Mouse (Mus musculus): Measurements from ENCODE around the gene Slc30a2. TPM values are rescaled to one million over a fixed set of nuclear protein-coding genes. Genes with fewer than 3 reads are reported as not detected.

The Slc30a2 gene
- polyA plus RNA-seq, 1 experiment from 2014 or later = 0.25 TPM

- Histone ChIP-seq H3K4me1 (ENCODE audit: control insufficient read depth, insufficient read depth, low read depth, low read length) (no peaks in the 10 kb centered on the region), H3K4me3 (ENCODE audit: low read length) (no peak overlapping the region), H3K36me3 (ENCODE audit: control insufficient read depth, insufficient read depth, low read length) (no peaks in the 10 kb centered on the region), H3K9me3 (ENCODE audit: control insufficient read depth, low read length) (no peaks in the 10 kb centered on the region), H3K9ac (ENCODE audit: low read depth, low read length) (no peak overlapping the region), H3K27me3 (replicated peaks; ENCODE audit: control insufficient read depth, insufficient read depth, low read length) (peaks cover 1% of the 10 kb centered on the region; the same call in 1 of the 2 replicates), H3K27ac (ENCODE audit: low read depth, low read length) (no peak overlapping the region), H3K4me2 (ENCODE audit: low read length) (no peak overlapping the region)
- 26% methylated on average over 9 of the region's 9 CpGs for WGBS
- ATAC-seq = no peak
Measured at GRCm38 (mm10) chr4:134362586-134362985, 19.6 kb downstream of the Slc30a2 start.

- no peak overlapping the region for H3K4me3 ChIP-seq (ENCODE audit: low read length)
- H3K4me1 ChIP-seq (ENCODE audit: control insufficient read depth, insufficient read depth, low read depth, low read length) = no peaks in the 10 kb centered on the region
- H3K4me2 ChIP-seq (ENCODE audit: low read length) = no peak overlapping the region
- ATAC-seq = no peak
- H3K36me3 ChIP-seq (ENCODE audit: control insufficient read depth, insufficient read depth, low read length) = no peaks in the 10 kb centered on the region
- H3K27me3 ChIP-seq (replicated peaks; ENCODE audit: control insufficient read depth, insufficient read depth, low read length) = peaks cover 15% of the 10 kb centered on the region
- no peak overlapping the region for H3K9ac ChIP-seq (ENCODE audit: low read depth, low read length)
- no peaks in the 10 kb centered on the region for H3K9me3 ChIP-seq (ENCODE audit: control insufficient read depth, low read length)
- no peak overlapping the region for H3K27ac ChIP-seq (ENCODE audit: low read depth, low read length)
- WGBS = 37% methylated on average over 5 of the region's 5 CpGs
Measured at GRCm38 (mm10) chr4:134365280-134365679, 22.3 kb downstream of the Slc30a2 start.

GRCm38 (mm10) chr4:134370649-134371221 lies 27.8 kb downstream of the Slc30a2 start:
- Histone ChIP-seq H3K4me1 (ENCODE audit: control insufficient read depth, insufficient read depth, low read depth, low read length) (peaks cover 19% of the 10 kb centered on the region), H3K9me3 (ENCODE audit: control insufficient read depth, low read length) (no peaks in the 10 kb centered on the region), H3K4me2 (ENCODE audit: low read length) (peak overlapping the region; percentile 100), H3K27me3 (replicated peaks; ENCODE audit: control insufficient read depth, insufficient read depth, low read length) (peaks cover 33% of the 10 kb centered on the region), H3K4me3 (ENCODE audit: low read length) (peak overlapping the region; percentile 63), H3K27ac (ENCODE audit: low read depth, low read length) (no peak overlapping the region), H3K9ac (ENCODE audit: low read depth, low read length) (peak overlapping the region; percentile 45), H3K36me3 (ENCODE audit: control insufficient read depth, insufficient read depth, low read length) (no peaks in the 10 kb centered on the region)
- 3% methylated on average over 18 of the region's 18 CpGs for WGBS
- no peak for ATAC-seq

GRCm38 (mm10) chr4:134371316-134371855 lies 28.4 kb downstream of the Slc30a2 start:
- no peaks in the 10 kb centered on the region for H3K9me3 ChIP-seq (ENCODE audit: control insufficient read depth, low read length)
- H3K4me3 ChIP-seq (ENCODE audit: low read length) = peak overlapping the region; percentile 63
- under 1% methylated on average over 17 of the region's 17 CpGs for WGBS
- H3K27ac ChIP-seq (ENCODE audit: low read depth, low read length) = no peak overlapping the region
- peaks cover 19% of the 10 kb centered on the region for H3K4me1 ChIP-seq (ENCODE audit: control insufficient read depth, insufficient read depth, low read depth, low read length)
- H3K27me3 ChIP-seq (replicated peaks; ENCODE audit: control insufficient read depth, insufficient read depth, low read length) = peaks cover 33% of the 10 kb centered on the region
- H3K36me3 ChIP-seq (ENCODE audit: control insufficient read depth, insufficient read depth, low read length) = no peaks in the 10 kb centered on the region
- H3K4me2 ChIP-seq (ENCODE audit: low read length) = peak overlapping the region; percentile 100
- ATAC-seq = no peak
- peak overlapping the region; percentile 45; the same call in 1 of the 2 replicates for H3K9ac ChIP-seq (ENCODE audit: low read depth, low read length)

- Histone ChIP-seq H3K27me3 (replicated peaks; ENCODE audit: control insufficient read depth, insufficient read depth, low read length) (peaks cover 33% of the 10 kb centered on the region), H3K27ac (ENCODE audit: low read depth, low read length) (no peak overlapping the region), H3K9me3 (ENCODE audit: control insufficient read depth, low read length) (no peaks in the 10 kb centered on the region), H3K4me1 (ENCODE audit: control insufficient read depth, insufficient read depth, low read depth, low read length) (peaks cover 19% of the 10 kb centered on the region), H3K4me2 (ENCODE audit: low read length) (peak overlapping the region; percentile 100), H3K4me3 (ENCODE audit: low read length) (peak overlapping the region; percentile 63), H3K36me3 (ENCODE audit: control insufficient read depth, insufficient read depth, low read length) (no peaks in the 10 kb centered on the region), H3K9ac (ENCODE audit: low read depth, low read length) (peak overlapping the region; percentile 69)
- peak; percentile 84 for ATAC-seq
- under 1% methylated on average over 16 of the region's 16 CpGs for WGBS
Measured at GRCm38 (mm10) chr4:134372294-134372747, 29.3 kb downstream of the Slc30a2 start.

- Histone ChIP-seq H3K36me3 (ENCODE audit: control insufficient read depth, insufficient read depth, low read length) (no peaks in the 10 kb centered on the region), H3K9me3 (ENCODE audit: control insufficient read depth, low read length) (no peaks in the 10 kb centered on the region), H3K27ac (ENCODE audit: low read depth, low read length) (no peak overlapping the region), H3K4me1 (ENCODE audit: control insufficient read depth, insufficient read depth, low read depth, low read length) (peaks cover 19% of the 10 kb centered on the region), H3K9ac (ENCODE audit: low read depth, low read length) (no peak overlapping the region), H3K4me3 (ENCODE audit: low read length) (no peak overlapping the region), H3K4me2 (ENCODE audit: low read length) (no peak overlapping the region), H3K27me3 (replicated peaks; ENCODE audit: control insufficient read depth, insufficient read depth, low read length) (peaks cover 30% of the 10 kb centered on the region)
- 80% methylated on average over 8 of the region's 8 CpGs for WGBS
- ATAC-seq = no peak
Measured at GRCm38 (mm10) chr4:134373295-134373694, 30.3 kb downstream of the Slc30a2 start.

- no peak overlapping the region for H3K4me3 ChIP-seq (ENCODE audit: low read length)
- H3K9ac ChIP-seq (ENCODE audit: low read depth, low read length) = no peak overlapping the region
- H3K27me3 ChIP-seq (replicated peaks; ENCODE audit: control insufficient read depth, insufficient read depth, low read length) = peaks cover 27% of the 10 kb centered on the region
- H3K27ac ChIP-seq (ENCODE audit: low read depth, low read length) = no peak overlapping the region
- no peaks in the 10 kb centered on the region for H3K36me3 ChIP-seq (ENCODE audit: control insufficient read depth, insufficient read depth, low read length)
- peaks cover 19% of the 10 kb centered on the region for H3K4me1 ChIP-seq (ENCODE audit: control insufficient read depth, insufficient read depth, low read depth, low read length)
- no peaks in the 10 kb centered on the region for H3K9me3 ChIP-seq (ENCODE audit: control insufficient read depth, low read length)
- H3K4me2 ChIP-seq (ENCODE audit: low read length) = no peak overlapping the region
- 77% methylated on average over 1 of the region's 1 CpGs for WGBS
- ATAC-seq = no peak
Measured at GRCm38 (mm10) chr4:134374306-134374705, 31.3 kb downstream of the Slc30a2 start.

- ATAC-seq = no peak
- H3K9ac ChIP-seq (ENCODE audit: low read depth, low read length) = no peak overlapping the region
- H3K4me2 ChIP-seq (ENCODE audit: low read length) = no peak overlapping the region
- WGBS = 44% methylated on average over 10 of the region's 10 CpGs
- H3K4me1 ChIP-seq (ENCODE audit: control insufficient read depth, insufficient read depth, low read depth, low read length) = no peaks in the 10 kb centered on the region
- no peak overlapping the region for H3K27ac ChIP-seq (ENCODE audit: low read depth, low read length)
- no peaks in the 10 kb centered on the region for H3K36me3 ChIP-seq (ENCODE audit: control insufficient read depth, insufficient read depth, low read length)
- no peaks in the 10 kb centered on the region for H3K27me3 ChIP-seq (replicated peaks; ENCODE audit: control insufficient read depth, insufficient read depth, low read length)
- H3K9me3 ChIP-seq (ENCODE audit: control insufficient read depth, low read length) = no peaks in the 10 kb centered on the region
- no peak overlapping the region for H3K4me3 ChIP-seq (ENCODE audit: low read length)
Measured at GRCm38 (mm10) chr4:134378089-134378615, 35.2 kb downstream of the Slc30a2 start.

- no peak overlapping the region for H3K27ac ChIP-seq (ENCODE audit: low read depth, low read length)
- no peaks in the 10 kb centered on the region for H3K4me1 ChIP-seq (ENCODE audit: control insufficient read depth, insufficient read depth, low read depth, low read length)
- H3K4me3 ChIP-seq (ENCODE audit: low read length) = no peak overlapping the region
- H3K4me2 ChIP-seq (ENCODE audit: low read length) = no peak overlapping the region
- no peaks in the 10 kb centered on the region for H3K36me3 ChIP-seq (ENCODE audit: control insufficient read depth, insufficient read depth, low read length)
- no peak for ATAC-seq
- H3K9me3 ChIP-seq (ENCODE audit: control insufficient read depth, low read length) = no peaks in the 10 kb centered on the region
- H3K27me3 ChIP-seq (replicated peaks; ENCODE audit: control insufficient read depth, insufficient read depth, low read length) = no peaks in the 10 kb centered on the region
- no peak overlapping the region for H3K9ac ChIP-seq (ENCODE audit: low read depth, low read length)
- 87% methylated on average over 8 of the region's 8 CpGs for WGBS
Measured at GRCm38 (mm10) chr4:134379510-134379909, 36.5 kb downstream of the Slc30a2 start.

Data from hindbrain, embryonic 16.5 days (tissue).